ENCODE assay signal across 8 mouse cellular contexts in the genomic region with DNA sequence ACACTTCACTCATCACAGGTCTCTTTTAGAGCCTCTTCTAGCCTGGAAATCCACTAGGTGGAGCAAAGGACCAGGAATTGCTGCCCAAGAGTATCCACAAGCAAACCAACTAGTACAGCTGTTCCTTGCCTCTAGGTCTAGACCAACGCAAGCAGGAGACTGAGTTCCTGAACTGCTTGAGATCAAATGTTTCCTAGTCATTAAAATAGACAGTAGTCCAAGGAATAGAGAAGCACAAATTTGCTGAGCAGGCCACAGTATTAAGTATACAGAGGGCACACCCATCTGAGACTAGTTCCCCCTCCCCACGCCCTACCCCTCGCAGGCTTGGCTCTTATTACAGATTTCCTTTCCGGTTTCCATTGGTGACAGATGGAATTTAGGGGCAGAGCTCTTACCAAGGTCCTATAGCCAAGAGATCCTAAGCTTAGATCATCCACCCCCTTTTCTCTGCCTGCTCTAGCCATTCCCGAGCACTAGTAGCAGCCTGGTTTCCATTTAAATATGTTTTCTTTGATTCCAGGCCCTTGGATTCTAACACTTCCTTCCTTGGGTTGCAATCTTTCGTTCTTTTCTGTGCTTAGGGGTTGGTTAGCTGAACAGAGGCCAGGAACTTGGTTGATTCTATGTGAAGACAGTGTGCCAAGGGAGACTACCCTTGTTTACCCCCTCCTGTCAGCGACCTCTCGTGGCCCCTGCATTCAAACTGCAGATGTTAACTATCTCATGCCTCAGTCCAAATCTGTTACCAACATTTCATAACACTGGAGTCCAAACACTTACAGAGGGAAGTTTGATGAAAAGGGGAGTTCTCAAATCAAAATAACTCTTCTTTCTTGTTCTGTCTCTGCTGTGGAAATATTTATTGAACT. TPM values are rescaled to one million over a fixed set of nuclear protein-coding genes. Genes with fewer than 3 reads are reported as not detected.
A peak's percentile ranks its signal among the peaks of the same experiment; 100 is the strongest.
DNase-seq lines count a peak whose midpoint lies in the region; ATAC-seq and TF ChIP-seq lines count a peak whose summit lies in the region.

No protein-coding gene starts in this region.

- peak; percentile 70 for ATAC-seq in forebrain, postnatal 0 days
- ATAC-seq in forebrain, embryonic 16.5 days = no peak; the same call in 1 of the 2 replicates
- ATAC-seq in limb, embryonic 14.5 days (ENCODE audit: low FRiP score, low read depth) = peak; percentile 82
- ATAC-seq in stomach, embryonic 15.5 days (ENCODE audit: insufficient read depth, low FRiP score, low read depth) = peak; percentile 60; the same call in 1 of the 2 replicates

- H3K36me3 ChIP-seq in forebrain, postnatal 0 days (ENCODE audit: insufficient read depth) = no peaks in the 10 kb centered on the region
- H3K36me3 ChIP-seq in forebrain, embryonic 16.5 days (ENCODE audit: control insufficient read depth, insufficient read depth) = no peaks in the 10 kb centered on the region
- no peaks in the 10 kb centered on the region for H3K36me3 ChIP-seq in limb, embryonic 14.5 days (ENCODE audit: control insufficient read depth, insufficient read depth, low read length)
- no peaks in the 10 kb centered on the region for H3K36me3 ChIP-seq in stomach, embryonic 15.5 days

- no peak overlapping the region for H3K9ac ChIP-seq in forebrain, postnatal 0 days
- H3K9ac ChIP-seq in forebrain, embryonic 16.5 days (replicated peaks; ENCODE audit: low read depth, low read length) = no peak overlapping the region
- no peak overlapping the region for H3K9ac ChIP-seq in limb, embryonic 14.5 days (ENCODE audit: low read depth, low read length, severe bottlenecking)
- no peak overlapping the region for H3K9ac ChIP-seq in stomach, embryonic 15.5 days

- no peaks in the 10 kb centered on the region for H3K4me1 ChIP-seq in forebrain, postnatal 0 days (ENCODE audit: insufficient read depth)
- H3K4me1 ChIP-seq in forebrain, embryonic 16.5 days (replicated peaks; ENCODE audit: control insufficient read depth, insufficient read depth, low read length) = 0 out of 2 replicates have a peak, but pooled peaks cover 2% of the 10 kb centered on the region
- no peaks in the 10 kb centered on the region for H3K4me1 ChIP-seq in limb, embryonic 14.5 days (ENCODE audit: control insufficient read depth, insufficient read depth, low read length)
- H3K4me1 ChIP-seq in stomach, embryonic 15.5 days = 0 out of 2 replicates have a peak, but pooled peaks cover 4% of the 10 kb centered on the region

- no peak overlapping the region for H3K4me3 ChIP-seq in forebrain, postnatal 0 days (ENCODE audit: low read depth, low read length)
- H3K4me3 ChIP-seq in forebrain, embryonic 16.5 days (replicated peaks; ENCODE audit: low read length) = no peak overlapping the region
- H3K4me3 ChIP-seq in limb, embryonic 14.5 days (replicated peaks; ENCODE audit: low read length) = no peak overlapping the region
- H3K4me3 ChIP-seq in stomach, embryonic 15.5 days (replicated peaks) = no peak overlapping the region

- peak; percentile 71 for TF ChIP-seq CTCF in forebrain, postnatal 0 days (IDR thresholded peaks at IDR 0.05; ENCODE audit: low read depth)

- H3K4me2 ChIP-seq in forebrain, postnatal 0 days (ENCODE audit: low read depth) = no peak overlapping the region
- H3K4me2 ChIP-seq in forebrain, embryonic 16.5 days (ENCODE audit: low read length) = no peak overlapping the region
- no peak overlapping the region for H3K4me2 ChIP-seq in limb, embryonic 14.5 days (replicated peaks; ENCODE audit: low read depth, low read length, severe bottlenecking)
- H3K4me2 ChIP-seq in stomach, embryonic 15.5 days = peak overlapping the region; percentile 10; the same call in 1 of the 2 replicates

- intact Hi-C loops in heart, postnatal 25 days (cut with DNase I) = no loop called here

- H3K27me3 ChIP-seq in forebrain, postnatal 0 days (ENCODE audit: insufficient read depth, low read length) = no peaks in the 10 kb centered on the region
- no peaks in the 10 kb centered on the region for H3K27me3 ChIP-seq in forebrain, embryonic 16.5 days (replicated peaks; ENCODE audit: control insufficient read depth, insufficient read depth, low read length)
- H3K27me3 ChIP-seq in limb, embryonic 14.5 days (ENCODE audit: control insufficient read depth, insufficient read depth, low read length) = no peaks in the 10 kb centered on the region
- H3K27me3 ChIP-seq in stomach, embryonic 15.5 days (replicated peaks) = no peaks in the 10 kb centered on the region

- peak; percentile 54 for DNase-seq in forebrain, postnatal 0 days
- peak; percentile 47 for DNase-seq in 416B (ENCODE audit: low read depth)
- DNase-seq in cerebellum, postnatal 25 days = peak; percentile 24 to 41
- DNase-seq in heart, postnatal 25 days (ENCODE audit: low spot score) = peak; percentile 12
- DNase-seq in limb, embryonic 14.5 days (ENCODE audit: low spot score) = peak; percentile 57
- DNase-seq in testis, postnatal 14 days (ENCODE audit: low spot score) = no peak

- no peak overlapping the region for H3K27ac ChIP-seq in forebrain, postnatal 0 days (ENCODE audit: low read depth, low read length)
- no peak overlapping the region for H3K27ac ChIP-seq in forebrain, embryonic 16.5 days (ENCODE audit: low read length)
- no peak overlapping the region for H3K27ac ChIP-seq in limb, embryonic 14.5 days (replicated peaks; ENCODE audit: low read depth, low read length)
- H3K27ac ChIP-seq in stomach, embryonic 15.5 days = peak overlapping the region; percentile 21; the same call in 1 of the 2 replicates

- 51% methylated on average over 8 of the region's 8 CpGs for WGBS in forebrain, postnatal 0 days
- 52% methylated on average over 8 of the region's 8 CpGs for WGBS in forebrain, embryonic 16.5 days
- 34% methylated on average over 8 of the region's 8 CpGs for WGBS in limb, embryonic 14.5 days
- WGBS in stomach, embryonic 15.5 days = 27% methylated on average over 8 of the region's 8 CpGs

- TF ChIP-seq POLR2A in limb, embryonic 14.5 days (IDR thresholded peaks at IDR 0.05; ENCODE audit: borderline replicate concordance, extremely low read depth, insufficient read depth, insufficient read length) = no peak

- no peaks in the 10 kb centered on the region for H3K9me3 ChIP-seq in forebrain, postnatal 0 days (ENCODE audit: low read length)
- no peaks in the 10 kb centered on the region for H3K9me3 ChIP-seq in forebrain, embryonic 16.5 days (ENCODE audit: control insufficient read depth, low read length)
- no peaks in the 10 kb centered on the region for H3K9me3 ChIP-seq in limb, embryonic 14.5 days (ENCODE audit: control insufficient read depth, low read length)
- H3K9me3 ChIP-seq in stomach, embryonic 15.5 days = no peaks in the 10 kb centered on the region

RNA-seq across cellular contexts. Expression of a gene that starts 21.0 kb away (rescaled TPM):
- total RNA-seq in forebrain, postnatal 0 days (2014; rRNA removed) = 0.38 and 1.5 TPM in 2 replicates
- polyA plus RNA-seq in forebrain, postnatal 0 days (2015; fragmentation: Nextera tagmentation; extraction: Ambion mirVana) = 0.86 and 1.2 TPM in 2 replicates
- 1.7 and 3.0 TPM in 2 replicates for polyA plus RNA-seq in forebrain, embryonic 16.5 days (2015; fragmentation: Nextera tagmentation; extraction: Ambion mirVana)
- under 1 TPM; 0.73 to 0.88 TPM for total RNA-seq in heart, postnatal 25 days (2021)
- polyA plus RNA-seq in limb, embryonic 14.5 days (2012; rRNA removed) = 1.8 and 2.5 TPM in 2 replicates
- 2.1 and 2.3 TPM in 2 replicates for polyA plus RNA-seq in limb, embryonic 14.5 days (2014; fragmentation: Nextera tagmentation; extraction: Ambion mirVana)
- 3.0 and 3.1 TPM in 2 replicates for polyA plus RNA-seq in stomach, embryonic 15.5 days (2015; fragmentation: Nextera tagmentation; extraction: Ambion mirVana)

RNA-seq across cellular contexts. Expression of a gene that starts 21.6 kb away (rescaled TPM):
- total RNA-seq in forebrain, postnatal 0 days (2014; rRNA removed) = 61.1 and 68.4 TPM in 2 replicates
- polyA plus RNA-seq in forebrain, postnatal 0 days (2015; fragmentation: Nextera tagmentation; extraction: Ambion mirVana) = 17.0 and 28.1 TPM in 2 replicates
- polyA plus RNA-seq in forebrain, embryonic 16.5 days (2015; fragmentation: Nextera tagmentation; extraction: Ambion mirVana) = 29.2 and 35.1 TPM in 2 replicates
- total RNA-seq in heart, postnatal 25 days (2021) = 10 to 100 TPM; 22.8 to 24.3 TPM
- 38.9 and 43.1 TPM in 2 replicates for polyA plus RNA-seq in limb, embryonic 14.5 days (2012; rRNA removed)
- 20.5 and 23.6 TPM in 2 replicates for polyA plus RNA-seq in limb, embryonic 14.5 days (2014; fragmentation: Nextera tagmentation; extraction: Ambion mirVana)
- 9.5 and 13.0 TPM in 2 replicates for polyA plus RNA-seq in stomach, embryonic 15.5 days (2015; fragmentation: Nextera tagmentation; extraction: Ambion mirVana)

RNA-seq across cellular contexts. Expression of a gene that starts 50.3 kb away (rescaled TPM):
- total RNA-seq in forebrain, postnatal 0 days (2014; rRNA removed) = not detected in 2 replicates
- not detected in 2 replicates for polyA plus RNA-seq in forebrain, postnatal 0 days (2015; fragmentation: Nextera tagmentation; extraction: Ambion mirVana)
- 0.14 TPM in 1 of 2 replicates, not detected in the other for polyA plus RNA-seq in forebrain, embryonic 16.5 days (2015; fragmentation: Nextera tagmentation; extraction: Ambion mirVana)
- total RNA-seq in heart, postnatal 25 days (2021) = not detected
- not detected in 2 replicates for polyA plus RNA-seq in limb, embryonic 14.5 days (2012; rRNA removed)
- not detected in 2 replicates for polyA plus RNA-seq in limb, embryonic 14.5 days (2014; fragmentation: Nextera tagmentation; extraction: Ambion mirVana)
- not detected in 2 replicates for polyA plus RNA-seq in stomach, embryonic 15.5 days (2015; fragmentation: Nextera tagmentation; extraction: Ambion mirVana)
